Mouse (Mus musculus): ENCODE results near the gene Gfy. TPM values are rescaled to one million over a fixed set of nuclear protein-coding genes. Genes with fewer than 3 reads are reported as not detected.

Gfy gene
- total and polyA plus RNA-seq, 2 experiments from 2014 or later: not detected

GRCm38 (mm10) chr7:45126844-45127699, 52.3 kb downstream of the Gfy start:
- ATAC-seq (ENCODE audit: insufficient read depth, low read depth): no peak
- Histone ChIP-seq H3K4me1 (ENCODE audit: control insufficient read depth, insufficient read depth) (peaks cover 32% of the 10 kb centered on the region), H3K4me2 (ENCODE audit: low read depth, low read length) (peak overlapping the region; percentile 87), H3K27ac (ENCODE audit: low read depth) (peak overlapping the region; percentile 84), H3K36me3 (replicated peaks; ENCODE audit: control insufficient read depth, insufficient read depth, low read length) (peaks cover 32% of the 10 kb centered on the region), H3K27me3 (ENCODE audit: control insufficient read depth, insufficient read depth, low read length) (no peaks in the 10 kb centered on the region), H3K9me3 (replicated peaks; ENCODE audit: control insufficient read depth, low read length) (no peaks in the 10 kb centered on the region), H3K4me3 (ENCODE audit: low read depth, low read length) (peak overlapping the region; percentile 75), H3K9ac (replicated peaks; ENCODE audit: low read depth, low read length) (peak overlapping the region; percentile 90; the same call in 1 of the 2 replicates)
- no peak for DNase-seq (ENCODE audit: low spot score)
- TF ChIP-seq CTCF (IDR thresholded peaks at IDR 0.05; ENCODE audit: low read depth) (no peak), EP300 (IDR thresholded peaks at IDR 0.05; ENCODE audit: low read depth) (no peak)
- 23% methylated on average over 21 of the region's 21 CpGs for WGBS

Small RNAs within 50 kb of the gene (microRNA-seq; reads per million reads assigned to microRNA genes)
- 5.7 reads per million, percentile 23 among the genes with 10 or more reads in this experiment for gene Mir5121
- not detected for gene Mir7055

Other genes with a start within 250 kb of the Gfy start
Only the 30 nearest of the 34 such genes appear.
- gene Cpt1c, start 204.7 kb downstream of the Gfy start, total RNA-seq (2014; rRNA removed; ENCODE audit: low replicate concordance): 7.5 and 12.7 TPM in 2 replicates
- 3.4 and 3.9 TPM in 2 replicates for gene Cpt1c, start 204.7 kb downstream of the Gfy start, polyA plus RNA-seq (2015; fragmentation: Nextera tagmentation; extraction: Ambion mirVana)
- gene Prmt1, start 193.0 kb downstream of the Gfy start, total RNA-seq (2014; rRNA removed; ENCODE audit: low replicate concordance): 152 and 173 TPM in 2 replicates
- 271 and 300 TPM in 2 replicates for gene Prmt1, start 193.0 kb downstream of the Gfy start, polyA plus RNA-seq (2015; fragmentation: Nextera tagmentation; extraction: Ambion mirVana)
- 31.7 and 61.1 TPM in 2 replicates for gene Irf3, start 181.9 kb downstream of the Gfy start, total RNA-seq (2014; rRNA removed; ENCODE audit: low replicate concordance)
- 44.8 and 51.7 TPM in 2 replicates for gene Irf3, start 181.9 kb downstream of the Gfy start, polyA plus RNA-seq (2015; fragmentation: Nextera tagmentation; extraction: Ambion mirVana)
- gene Bcl2l12, start 180.9 kb downstream of the Gfy start, total RNA-seq (2014; rRNA removed; ENCODE audit: low replicate concordance): 20.3 and 22.0 TPM in 2 replicates
- gene Bcl2l12, start 180.9 kb downstream of the Gfy start, polyA plus RNA-seq (2015; fragmentation: Nextera tagmentation; extraction: Ambion mirVana): 25.5 and 27.5 TPM in 2 replicates
- 37.8 and 38.9 TPM in 2 replicates for gene Scaf1, start 163.2 kb downstream of the Gfy start, total RNA-seq (2014; rRNA removed; ENCODE audit: low replicate concordance)
- gene Scaf1, start 163.2 kb downstream of the Gfy start, polyA plus RNA-seq (2015; fragmentation: Nextera tagmentation; extraction: Ambion mirVana): 15.9 and 17.9 TPM in 2 replicates
- 38.4 and 62.0 TPM in 2 replicates for gene Rras, start 161.6 kb downstream of the Gfy start, total RNA-seq (2014; rRNA removed; ENCODE audit: low replicate concordance)
- gene Rras, start 161.6 kb downstream of the Gfy start, polyA plus RNA-seq (2015; fragmentation: Nextera tagmentation; extraction: Ambion mirVana): 85.7 and 90.0 TPM in 2 replicates
- gene Prr12, start 126.7 kb downstream of the Gfy start, total RNA-seq (2014; rRNA removed; ENCODE audit: low replicate concordance): 5.4 and 12.5 TPM in 2 replicates
- gene Prr12, start 126.7 kb downstream of the Gfy start, polyA plus RNA-seq (2015; fragmentation: Nextera tagmentation; extraction: Ambion mirVana): 3.8 TPM in 2 replicates
- 21.5 and 73.9 TPM in 2 replicates for gene Nosip, start 117.1 kb downstream of the Gfy start, total RNA-seq (2014; rRNA removed; ENCODE audit: low replicate concordance)
- 38.2 and 43.7 TPM in 2 replicates for gene Nosip, start 117.1 kb downstream of the Gfy start, polyA plus RNA-seq (2015; fragmentation: Nextera tagmentation; extraction: Ambion mirVana)
- 8.3 and 22.0 TPM in 2 replicates for gene Prrg2, start 116.9 kb downstream of the Gfy start, total RNA-seq (2014; rRNA removed; ENCODE audit: low replicate concordance)
- gene Prrg2, start 116.9 kb downstream of the Gfy start, polyA plus RNA-seq (2015; fragmentation: Nextera tagmentation; extraction: Ambion mirVana): 12.4 and 13.3 TPM in 2 replicates
- 125 and 141 TPM in 2 replicates for gene Rcn3, start 87.3 kb downstream of the Gfy start, total RNA-seq (2014; rRNA removed; ENCODE audit: low replicate concordance)
- gene Rcn3, start 87.3 kb downstream of the Gfy start, polyA plus RNA-seq (2015; fragmentation: Nextera tagmentation; extraction: Ambion mirVana): 100 and 108 TPM in 2 replicates
- gene Fcgrt, start 75.7 kb downstream of the Gfy start, total RNA-seq (2014; rRNA removed; ENCODE audit: low replicate concordance): 48.9 and 51.6 TPM in 2 replicates
- gene Fcgrt, start 75.7 kb downstream of the Gfy start, polyA plus RNA-seq (2015; fragmentation: Nextera tagmentation; extraction: Ambion mirVana): 59.5 and 67.9 TPM in 2 replicates
- gene Rps11, start 55.1 kb downstream of the Gfy start, total RNA-seq (2014; rRNA removed; ENCODE audit: low replicate concordance): 1,106 and 1,247 TPM in 2 replicates
- gene Rps11, start 55.1 kb downstream of the Gfy start, polyA plus RNA-seq (2015; fragmentation: Nextera tagmentation; extraction: Ambion mirVana): 730 and 757 TPM in 2 replicates
- 1,443 and 1,972 TPM in 2 replicates for gene Rpl13a, start 50.8 kb downstream of the Gfy start, total RNA-seq (2014; rRNA removed; ENCODE audit: low replicate concordance)
- gene Rpl13a, start 50.8 kb downstream of the Gfy start, polyA plus RNA-seq (2015; fragmentation: Nextera tagmentation; extraction: Ambion mirVana): 780 and 809 TPM in 2 replicates
- 0.19 and 0.23 TPM in 2 replicates for gene Gm45713, start 43.3 kb downstream of the Gfy start, total RNA-seq (2014; rRNA removed; ENCODE audit: low replicate concordance)
- 0.29 and 0.78 TPM in 2 replicates for gene Gm45713, start 43.3 kb downstream of the Gfy start, polyA plus RNA-seq (2015; fragmentation: Nextera tagmentation; extraction: Ambion mirVana)
- gene Flt3l, start 43.1 kb downstream of the Gfy start, total RNA-seq (2014; rRNA removed; ENCODE audit: low replicate concordance): 8.1 and 23.3 TPM in 2 replicates
- 1.8 and 2.0 TPM in 2 replicates for gene Flt3l, start 43.1 kb downstream of the Gfy start, polyA plus RNA-seq (2015; fragmentation: Nextera tagmentation; extraction: Ambion mirVana)
- 142 and 152 TPM in 2 replicates for gene Pih1d1, start 25.3 kb downstream of the Gfy start, total RNA-seq (2014; rRNA removed; ENCODE audit: low replicate concordance)
- 56.3 and 60.0 TPM in 2 replicates for gene Pih1d1, start 25.3 kb downstream of the Gfy start, polyA plus RNA-seq (2015; fragmentation: Nextera tagmentation; extraction: Ambion mirVana)
- 29.2 and 40.1 TPM in 2 replicates for gene Aldh16a1, start 25.0 kb downstream of the Gfy start, total RNA-seq (2014; rRNA removed; ENCODE audit: low replicate concordance)
- gene Aldh16a1, start 25.0 kb downstream of the Gfy start, polyA plus RNA-seq (2015; fragmentation: Nextera tagmentation; extraction: Ambion mirVana): 18.2 and 22.8 TPM in 2 replicates
- 7.5 and 12.7 TPM in 2 replicates for gene Slc17a7, start 15.6 kb downstream of the Gfy start, total RNA-seq (2014; rRNA removed; ENCODE audit: low replicate concordance)
- gene Slc17a7, start 15.6 kb downstream of the Gfy start, polyA plus RNA-seq (2015; fragmentation: Nextera tagmentation; extraction: Ambion mirVana): 4.3 and 5.4 TPM in 2 replicates
- not detected in 2 replicates for gene Pth2, start 1.4 kb upstream of the Gfy start, total RNA-seq (2014; rRNA removed; ENCODE audit: low replicate concordance)
- not detected in 2 replicates for gene Pth2, start 1.4 kb upstream of the Gfy start, polyA plus RNA-seq (2015; fragmentation: Nextera tagmentation; extraction: Ambion mirVana)
- not detected in 2 replicates for gene Ccdc155, start 25.3 kb upstream of the Gfy start, total RNA-seq (2014; rRNA removed; ENCODE audit: low replicate concordance)
- gene Ccdc155, start 25.3 kb upstream of the Gfy start, polyA plus RNA-seq (2015; fragmentation: Nextera tagmentation; extraction: Ambion mirVana): 0.14 and 0.25 TPM in 2 replicates
- gene Dkkl1, start 32.6 kb upstream of the Gfy start, total RNA-seq (2014; rRNA removed; ENCODE audit: low replicate concordance): not detected in 2 replicates
- 0.27 TPM in 1 of 2 replicates, not detected in the other for gene Dkkl1, start 32.6 kb upstream of the Gfy start, polyA plus RNA-seq (2015; fragmentation: Nextera tagmentation; extraction: Ambion mirVana)
- 50.6 and 72.2 TPM in 2 replicates for gene Tead2, start 36.2 kb upstream of the Gfy start, total RNA-seq (2014; rRNA removed; ENCODE audit: low replicate concordance)
- gene Tead2, start 36.2 kb upstream of the Gfy start, polyA plus RNA-seq (2015; fragmentation: Nextera tagmentation; extraction: Ambion mirVana): 41.1 and 42.8 TPM in 2 replicates
- 0.97 TPM in 1 of 2 replicates, not detected in the other for gene Cd37, start 59.5 kb upstream of the Gfy start, total RNA-seq (2014; rRNA removed; ENCODE audit: low replicate concordance)
- gene Cd37, start 59.5 kb upstream of the Gfy start, polyA plus RNA-seq (2015; fragmentation: Nextera tagmentation; extraction: Ambion mirVana): 1.9 and 2.3 TPM in 2 replicates
- not detected in 2 replicates for gene Slc6a16, start 61.5 kb upstream of the Gfy start, total RNA-seq (2014; rRNA removed; ENCODE audit: low replicate concordance)
- 0.10 TPM in 1 of 2 replicates, not detected in the other for gene Slc6a16, start 61.5 kb upstream of the Gfy start, polyA plus RNA-seq (2015; fragmentation: Nextera tagmentation; extraction: Ambion mirVana)
- gene Slc6a21, start 97.9 kb upstream of the Gfy start, total RNA-seq (2014; rRNA removed; ENCODE audit: low replicate concordance): not detected in 2 replicates
- not detected in 2 replicates for gene Slc6a21, start 97.9 kb upstream of the Gfy start, polyA plus RNA-seq (2015; fragmentation: Nextera tagmentation; extraction: Ambion mirVana)
- 15.8 and 44.0 TPM in 2 replicates for gene Trpm4, start 154.2 kb upstream of the Gfy start, total RNA-seq (2014; rRNA removed; ENCODE audit: low replicate concordance)
- 14.2 and 15.2 TPM in 2 replicates for gene Trpm4, start 154.2 kb upstream of the Gfy start, polyA plus RNA-seq (2015; fragmentation: Nextera tagmentation; extraction: Ambion mirVana)
- gene Hrc, start 155.7 kb upstream of the Gfy start, total RNA-seq (2014; rRNA removed; ENCODE audit: low replicate concordance): 38.8 and 39.7 TPM in 2 replicates
- gene Hrc, start 155.7 kb upstream of the Gfy start, polyA plus RNA-seq (2015; fragmentation: Nextera tagmentation; extraction: Ambion mirVana): 43.8 and 45.9 TPM in 2 replicates
- 0.15 and 1.8 TPM in 2 replicates for gene Ppfia3, start 187.4 kb upstream of the Gfy start, total RNA-seq (2014; rRNA removed; ENCODE audit: low replicate concordance)
- 0.58 and 0.68 TPM in 2 replicates for gene Ppfia3, start 187.4 kb upstream of the Gfy start, polyA plus RNA-seq (2015; fragmentation: Nextera tagmentation; extraction: Ambion mirVana)
- gene Lin7b, start 191.0 kb upstream of the Gfy start, total RNA-seq (2014; rRNA removed; ENCODE audit: low replicate concordance): 0.46 TPM in 1 of 2 replicates, not detected in the other
- gene Lin7b, start 191.0 kb upstream of the Gfy start, polyA plus RNA-seq (2015; fragmentation: Nextera tagmentation; extraction: Ambion mirVana): 2.2 and 2.3 TPM in 2 replicates
- 141 and 162 TPM in 2 replicates for gene Snrnp70, start 216.2 kb upstream of the Gfy start, total RNA-seq (2014; rRNA removed; ENCODE audit: low replicate concordance)
- gene Snrnp70, start 216.2 kb upstream of the Gfy start, polyA plus RNA-seq (2015; fragmentation: Nextera tagmentation; extraction: Ambion mirVana): 79.7 and 80.3 TPM in 2 replicates

Data from heart, postnatal 0 days (tissue).